Mouse (Mus musculus) right cerebral cortex, postnatal 36 days (tissue): ENCODE measurements at regions not wholly inside any gene's neighbourhood (a gene's known extent, or its start where the extent isn't known, plus 50 kb on each side); places are given as distances from the start of the nearest gene placed in this dataset.
"Not testable (repeated sequence)": the region's sequence is repeated elsewhere in the genome, so short reads cannot be mapped to it uniquely, and the experiment has no call there.

Experiments used
- DNase-seq, 2 experiments: peaks; one replicate each; pipeline ENCODE4 v3.0.0; 2022; ENCODE audit warnings: low spot score in 2 of 2, mixed read lengths in 1 of 2

- DNase-seq: no peak
Observed at GRCm38 (mm10) chr1:41887556-41887955, 808.0 kb upstream of the Pou3f3 start.

- DNase-seq: no peak
Observed at GRCm38 (mm10) chr1:41888213-41888612, 807.4 kb upstream of the Pou3f3 start.

- no peak for DNase-seq
Observed at GRCm38 (mm10) chr1:41888966-41889365, 806.6 kb upstream of the Pou3f3 start.

GRCm38 (mm10) chr1:41889940-41890339 is 805.6 kb upstream of the Pou3f3 start:
- DNase-seq: no peak

GRCm38 (mm10) chr1:41890714-41891689 is 804.6 kb upstream of the Pou3f3 start:
- DNase-seq: no peak

GRCm38 (mm10) chr1:41891730-41892129 is 803.8 kb upstream of the Pou3f3 start:
- DNase-seq: peak in 1 of 2 experiments; percentile 63

GRCm38 (mm10) chr1:41892376-41892775 is 803.2 kb upstream of the Pou3f3 start:
- DNase-seq: no peak

GRCm38 (mm10) chr1:41897768-41898330 is 797.7 kb upstream of the Pou3f3 start:
- peak in 1 of 2 experiments; percentile 18 for DNase-seq

- DNase-seq: no peak
Observed at GRCm38 (mm10) chr1:41900370-41900769, 795.2 kb upstream of the Pou3f3 start.

GRCm38 (mm10) chr1:41905971-41906370 is 789.6 kb upstream of the Pou3f3 start:
- no peak for DNase-seq

- DNase-seq: no peak
Observed at GRCm38 (mm10) chr1:41908001-41908807, 787.4 kb upstream of the Pou3f3 start.

GRCm38 (mm10) chr1:41908808-41909110 is 786.8 kb upstream of the Pou3f3 start:
- DNase-seq: no peak

- DNase-seq: no peak
Observed at GRCm38 (mm10) chr1:41909799-41910198, 785.8 kb upstream of the Pou3f3 start.

- no peak for DNase-seq
Observed at GRCm38 (mm10) chr1:41916730-41917347, 778.7 kb upstream of the Pou3f3 start.

- not testable (repeated sequence) for DNase-seq
Observed at GRCm38 (mm10) chr1:41917807-41918206, 777.8 kb upstream of the Pou3f3 start.

GRCm38 (mm10) chr1:41918394-41919262 is 776.9 kb upstream of the Pou3f3 start:
- DNase-seq: no peak

- DNase-seq: no peak
Observed at GRCm38 (mm10) chr1:41933777-41934176, 761.8 kb upstream of the Pou3f3 start.

GRCm38 (mm10) chr1:41935912-41936478 is 759.6 kb upstream of the Pou3f3 start:
- no peak for DNase-seq

- DNase-seq: no peak
Observed at GRCm38 (mm10) chr1:41960982-41961381, 734.6 kb upstream of the Pou3f3 start.

GRCm38 (mm10) chr1:41981545-41981944 is 714.0 kb upstream of the Pou3f3 start:
- no peak for DNase-seq
